Mouse (Mus musculus) frontal cortex, adult 2 months (tissue): Measurements from ENCODE around the gene Rmnd5a. TPM values are rescaled to one million over a fixed set of nuclear protein-coding genes. Genes with fewer than 3 reads are reported as not detected.
"Not testable (repeated sequence)": the region's sequence is repeated elsewhere in the genome, so short reads cannot be mapped to it uniquely, and the experiment has no call there.

Experiments
- DNase-seq, 2 experiments: peaks; one replicate each; pipeline ENCODE4 v3.0.0; 2022; ENCODE audit warnings: low spot score in 1 of 2; ENCODE audit errors: extremely low spot score in 1 of 2
- polyA plus RNA-seq: library from polyadenylated mRNA; depleted of rRNA; stranded (reverse); fragments of >200 nt; gene quantifications from 2 replicates; pipeline ENCODE4 v1.2.3, GENCODE M21; 2012; rRNA removed

The Rmnd5a gene
- polyA plus RNA-seq: 67.5 and 67.8 TPM in 2 replicates

- peak; percentile 98 for DNase-seq
These were observed at the start of gene Rmnd5a for GRCm38 (mm10) chr6:71440492-71441250. Gene Rmnd5a (minus strand): TSS chr6:71440637.

- DNase-seq: no peak
These were observed 47.5 kb upstream of the Rmnd5a start for GRCm38 (mm10) chr6:71487966-71488365.

GRCm38 (mm10) chr6:71486867-71487266, 46.4 kb upstream of the Rmnd5a start:
- no peak for DNase-seq

GRCm38 (mm10) chr6:71486226-71486625, 45.8 kb upstream of the Rmnd5a start:
- no peak for DNase-seq

- DNase-seq: no peak
These were observed 44.8 kb upstream of the Rmnd5a start for GRCm38 (mm10) chr6:71485246-71485645.

GRCm38 (mm10) chr6:71481136-71481535, 40.7 kb upstream of the Rmnd5a start:
- no peak for DNase-seq

GRCm38 (mm10) chr6:71480136-71480535, 39.7 kb upstream of the Rmnd5a start:
- no peak for DNase-seq

- DNase-seq: not testable (repeated sequence)
These were observed 39.2 kb upstream of the Rmnd5a start for GRCm38 (mm10) chr6:71479588-71479987.

GRCm38 (mm10) chr6:71478816-71479568, 38.6 kb upstream of the Rmnd5a start:
- not testable (repeated sequence) for DNase-seq

- no peak for DNase-seq
These were observed 36.3 kb upstream of the Rmnd5a start for GRCm38 (mm10) chr6:71476783-71477182.

GRCm38 (mm10) chr6:71475604-71476003, 35.2 kb upstream of the Rmnd5a start:
- no peak for DNase-seq

GRCm38 (mm10) chr6:71472786-71473185, 32.3 kb upstream of the Rmnd5a start:
- DNase-seq: no peak

GRCm38 (mm10) chr6:71471830-71472520, 31.5 kb upstream of the Rmnd5a start:
- DNase-seq: no peak

- DNase-seq: no peak
These were observed 28.9 kb upstream of the Rmnd5a start for GRCm38 (mm10) chr6:71469291-71469690.

- peak in 1 of 2 experiments; percentile 19 for DNase-seq
These were observed 27.3 kb upstream of the Rmnd5a start for GRCm38 (mm10) chr6:71467766-71468165.

- peak; percentile 15 to 55 for DNase-seq
These were observed 24.7 kb upstream of the Rmnd5a start for GRCm38 (mm10) chr6:71465146-71465545.

- DNase-seq: no peak
These were observed 17.6 kb upstream of the Rmnd5a start for GRCm38 (mm10) chr6:71457956-71458608.

GRCm38 (mm10) chr6:71453983-71454739, 13.7 kb upstream of the Rmnd5a start:
- not testable (repeated sequence) for DNase-seq

- no peak for DNase-seq
These were observed 12.4 kb upstream of the Rmnd5a start for GRCm38 (mm10) chr6:71452792-71453191.

- DNase-seq: no peak
These were observed 5.1 kb upstream of the Rmnd5a start for GRCm38 (mm10) chr6:71445560-71445959.
